Mouse (Mus musculus) urinary bladder, postnatal 14 days (tissue): ENCODE data around the gene Tnfrsf14.

Experiments
- DNase-seq: peaks from one replicate; pipeline ENCODE4 v3.0.0; 2021; ENCODE audit warnings: low spot score

Tnfrsf14 gene

DNA sequence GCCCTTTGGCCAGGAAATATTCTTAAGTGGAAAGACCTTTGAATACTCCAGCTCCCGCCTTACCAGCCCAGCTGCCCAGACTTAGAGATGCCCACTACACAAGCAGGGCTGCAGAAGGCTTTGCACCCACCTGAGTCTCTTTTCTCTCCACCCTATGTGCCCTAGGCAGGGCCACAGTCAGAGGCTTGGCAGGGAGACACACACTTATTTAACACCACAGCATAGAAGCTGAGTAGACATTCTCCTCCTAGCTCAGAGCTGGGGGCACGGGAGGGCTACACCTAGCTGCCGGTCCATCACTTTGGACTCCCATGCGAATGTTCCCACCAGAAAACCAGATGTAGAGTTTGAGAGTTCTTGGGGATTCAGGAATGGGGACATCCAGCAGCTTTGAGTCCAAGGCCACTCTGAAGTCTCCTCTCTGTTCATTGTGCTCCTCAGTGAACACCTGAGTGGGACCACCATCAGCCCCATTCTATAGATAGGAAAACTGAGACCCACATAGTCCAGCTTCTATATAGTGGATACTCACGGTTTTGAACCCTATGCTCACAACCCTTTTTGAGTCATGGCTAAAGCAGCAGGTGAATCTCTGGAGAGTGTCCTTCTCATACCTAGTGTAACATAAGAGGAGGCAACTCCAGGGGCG, 20.7 kb upstream of the Tnfrsf14 start:
- DNase-seq: no peak

DNA sequence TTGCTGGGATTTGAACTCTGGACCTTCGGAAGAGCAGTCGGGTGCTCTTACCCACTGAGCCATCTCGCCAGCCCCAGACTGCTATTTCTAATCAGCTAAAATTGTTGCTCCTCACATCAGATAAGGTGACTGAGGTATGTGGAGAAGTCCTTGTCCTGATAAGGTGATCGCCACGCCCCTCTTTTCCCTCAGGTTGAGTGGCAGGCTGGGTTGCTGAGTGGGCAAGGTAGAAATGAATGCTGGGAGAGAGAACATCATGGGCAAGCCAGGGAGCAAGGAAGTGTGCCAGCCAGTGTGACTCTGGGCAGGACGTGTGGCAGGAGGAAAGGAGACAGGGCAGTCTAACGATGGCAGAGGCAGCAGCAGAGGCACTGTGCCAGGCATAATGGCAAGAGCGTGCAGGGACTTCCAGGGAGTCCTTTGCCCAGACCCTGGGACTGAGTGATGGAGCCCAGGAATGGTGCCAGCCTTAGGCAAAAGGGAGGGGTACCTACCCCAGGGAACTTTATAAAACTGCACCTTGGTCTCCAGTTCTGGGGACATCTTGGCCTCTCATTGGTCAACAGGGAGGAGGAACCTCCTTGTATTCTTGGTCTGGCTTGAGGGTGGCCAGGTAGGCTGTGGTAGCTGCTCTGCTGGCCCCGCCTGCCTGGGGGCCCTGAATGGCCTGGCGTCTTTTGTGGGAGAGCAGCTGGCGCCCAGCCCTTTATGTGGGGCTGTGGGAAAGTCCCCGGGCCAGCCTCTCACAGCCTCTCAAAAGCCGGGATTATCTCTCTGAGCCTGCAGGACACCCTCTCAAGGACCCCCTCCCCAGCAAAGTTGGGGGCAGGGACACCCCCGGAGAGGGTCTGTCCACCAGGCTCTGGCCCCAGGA, 19.9 kb upstream of the Tnfrsf14 start:
- DNase-seq: peak; percentile 53

DNA sequence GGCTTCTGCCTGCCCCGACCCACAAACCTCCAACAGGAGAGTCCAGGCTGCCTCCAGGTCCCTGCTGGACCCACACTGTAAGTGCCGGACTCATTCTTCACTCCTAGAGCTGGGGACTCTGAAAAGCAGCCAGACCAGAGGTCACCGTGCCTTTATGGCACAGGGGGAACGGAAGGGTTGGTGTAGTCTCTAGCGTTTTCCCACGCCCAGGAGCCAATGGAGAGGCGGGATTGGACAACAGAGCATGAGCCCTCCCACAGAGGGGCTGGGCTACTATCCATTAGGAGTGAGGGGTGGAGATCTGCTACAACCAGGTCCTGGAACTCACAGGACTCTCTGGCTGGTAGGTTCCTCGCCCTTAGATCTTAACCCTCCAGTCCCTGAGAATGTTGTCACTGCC, 18.0 kb upstream of the Tnfrsf14 start:
- peak; percentile 76 for DNase-seq

DNA sequence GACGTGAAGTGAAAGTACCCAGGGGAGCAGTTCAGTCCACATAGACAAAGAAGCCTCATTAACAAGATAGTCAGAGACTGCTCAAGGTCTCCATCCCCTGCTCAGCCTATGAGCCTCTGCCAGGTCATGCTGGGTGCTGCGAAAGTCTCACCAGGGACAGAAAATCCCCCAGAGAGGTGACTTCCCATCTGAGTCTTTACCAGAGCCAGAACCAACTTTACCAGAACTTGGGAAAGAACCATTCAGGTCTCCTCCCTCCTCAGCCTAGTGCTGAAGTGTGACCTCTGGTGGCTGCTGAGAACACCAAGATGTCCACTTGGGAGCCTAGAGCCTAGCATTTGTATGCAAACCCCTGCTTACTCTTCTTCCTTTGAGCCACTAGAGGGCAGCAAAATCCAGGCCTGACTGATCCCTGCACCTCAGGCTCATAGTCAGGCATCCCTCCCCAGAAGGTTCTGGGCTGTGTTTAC, 15.8 kb upstream of the Tnfrsf14 start:
- DNase-seq: peak; percentile 80

DNA sequence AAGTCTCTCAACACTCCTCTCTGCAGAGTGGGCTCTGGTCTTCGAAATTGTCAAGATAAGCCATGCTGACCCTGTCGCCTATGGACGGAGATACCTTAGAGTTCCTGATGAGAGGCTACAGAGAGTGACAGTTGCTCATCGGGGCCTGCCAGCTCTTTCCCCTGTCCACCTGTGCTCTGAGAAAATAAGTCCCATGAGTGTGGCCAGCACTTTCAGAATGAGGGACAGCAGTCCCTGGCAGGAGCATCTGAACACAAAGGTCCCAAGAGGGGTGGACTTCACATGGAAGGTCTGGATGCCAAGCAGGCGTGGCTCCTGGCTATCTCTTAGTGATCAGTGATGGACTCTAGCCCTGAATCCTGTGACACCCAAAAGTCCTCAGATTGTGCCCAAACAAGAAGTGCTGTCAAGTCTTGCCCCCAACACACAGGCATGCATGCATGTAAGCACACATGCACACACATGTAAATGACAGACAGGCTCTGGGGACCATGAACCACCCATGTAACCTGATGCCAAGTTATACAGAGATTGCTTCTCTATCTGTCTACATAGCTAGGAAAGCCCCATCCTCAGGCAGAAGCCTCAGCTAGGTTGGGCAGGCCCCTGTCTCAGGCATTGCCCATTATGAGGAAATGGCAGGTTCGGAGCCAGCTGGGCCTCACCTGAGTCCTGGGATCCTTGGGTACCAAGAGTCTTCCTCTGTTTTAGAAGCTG, 15.1 kb upstream of the Tnfrsf14 start:
- DNase-seq: no peak

DNA sequence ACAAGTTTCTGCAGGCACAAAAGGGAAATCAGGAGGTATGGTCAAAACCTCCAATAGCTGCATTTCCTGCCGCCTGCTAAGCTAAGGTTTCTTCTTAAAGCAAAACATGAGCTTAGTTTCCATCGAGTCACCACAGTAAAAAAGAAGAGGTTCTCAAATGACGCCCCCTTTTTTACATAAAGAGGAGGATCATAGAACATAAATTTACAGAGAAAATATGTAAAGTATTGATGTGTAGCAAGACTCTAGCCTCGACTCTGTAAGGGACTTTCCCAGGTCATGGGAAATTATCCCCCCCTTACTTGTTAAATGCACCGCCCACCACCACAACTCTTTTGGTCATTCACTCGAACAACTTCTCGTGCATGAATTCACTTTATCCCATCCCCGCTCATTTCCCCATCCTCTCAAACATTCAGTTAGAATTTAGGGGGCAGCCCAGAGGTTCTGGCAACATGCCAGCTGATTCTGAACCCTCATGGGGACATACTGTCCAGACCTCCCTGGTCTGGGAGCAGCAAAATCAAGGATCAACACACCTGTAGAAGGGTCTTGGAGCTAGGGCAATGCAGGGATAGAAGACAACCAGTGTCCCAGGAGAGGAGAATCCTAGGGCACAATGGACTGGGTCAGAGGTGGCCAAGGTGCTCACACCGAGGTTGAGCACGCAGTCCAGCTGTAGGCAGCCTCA, 14.4 kb upstream of the Tnfrsf14 start:
- no peak for DNase-seq

DNA sequence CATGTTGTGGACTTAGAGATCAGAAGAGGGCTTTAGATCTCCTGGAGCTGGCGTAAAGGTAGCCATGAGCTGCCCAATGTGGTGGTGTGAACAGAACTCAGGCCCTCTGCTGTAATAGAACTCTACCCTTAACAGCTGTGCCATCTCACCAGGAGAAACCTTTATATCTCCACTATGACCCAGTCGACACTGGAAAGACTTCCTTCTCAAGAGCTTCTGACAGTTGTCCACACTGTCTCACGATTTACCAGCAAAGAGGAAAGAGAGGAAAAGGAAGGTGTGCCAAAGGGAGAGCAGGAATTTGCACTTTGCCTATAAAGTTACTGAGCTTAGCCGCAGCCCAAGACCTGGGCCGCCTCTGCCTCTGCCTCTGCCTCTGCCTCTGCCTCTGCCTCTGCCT, 13.5 kb upstream of the Tnfrsf14 start:
- no peak for DNase-seq

DNA sequence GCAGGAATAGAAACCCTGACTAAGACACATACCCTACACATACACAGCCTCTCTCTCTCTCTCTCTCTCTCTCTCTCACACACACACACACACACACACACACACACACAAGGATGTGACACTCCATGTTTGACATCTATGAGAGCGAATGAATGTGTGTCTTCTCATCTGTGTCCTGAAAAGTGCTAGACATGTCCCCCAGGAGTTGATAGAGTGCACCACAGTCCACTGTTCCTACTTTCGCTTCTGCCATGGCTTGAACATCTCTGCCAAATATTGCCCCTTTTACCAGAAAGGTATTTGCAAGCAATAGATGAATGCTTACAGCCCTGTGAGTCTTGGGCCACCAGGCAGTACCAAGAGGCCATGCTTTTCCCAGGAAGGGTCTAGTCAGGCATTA, 11.8 kb upstream of the Tnfrsf14 start:
- DNase-seq: no peak

DNA sequence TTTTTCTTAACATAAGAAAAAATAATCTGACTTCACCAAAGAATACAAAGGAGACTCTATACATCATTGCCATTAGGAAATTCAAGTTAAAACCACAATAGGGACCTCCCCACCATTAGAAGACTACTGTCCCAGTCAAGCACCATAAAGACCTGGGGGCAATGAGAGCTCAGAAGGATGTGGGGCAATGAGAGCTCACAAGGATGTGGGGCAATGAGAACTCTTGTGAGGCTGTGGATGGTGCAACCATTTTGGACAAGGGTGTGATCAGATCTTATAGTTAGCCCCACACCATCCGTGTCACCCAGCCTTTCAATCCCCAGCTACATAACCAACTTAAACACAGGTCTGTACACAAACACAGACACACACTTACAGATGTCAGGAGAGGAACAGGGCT, 9.4 kb upstream of the Tnfrsf14 start:
- no peak for DNase-seq

DNA sequence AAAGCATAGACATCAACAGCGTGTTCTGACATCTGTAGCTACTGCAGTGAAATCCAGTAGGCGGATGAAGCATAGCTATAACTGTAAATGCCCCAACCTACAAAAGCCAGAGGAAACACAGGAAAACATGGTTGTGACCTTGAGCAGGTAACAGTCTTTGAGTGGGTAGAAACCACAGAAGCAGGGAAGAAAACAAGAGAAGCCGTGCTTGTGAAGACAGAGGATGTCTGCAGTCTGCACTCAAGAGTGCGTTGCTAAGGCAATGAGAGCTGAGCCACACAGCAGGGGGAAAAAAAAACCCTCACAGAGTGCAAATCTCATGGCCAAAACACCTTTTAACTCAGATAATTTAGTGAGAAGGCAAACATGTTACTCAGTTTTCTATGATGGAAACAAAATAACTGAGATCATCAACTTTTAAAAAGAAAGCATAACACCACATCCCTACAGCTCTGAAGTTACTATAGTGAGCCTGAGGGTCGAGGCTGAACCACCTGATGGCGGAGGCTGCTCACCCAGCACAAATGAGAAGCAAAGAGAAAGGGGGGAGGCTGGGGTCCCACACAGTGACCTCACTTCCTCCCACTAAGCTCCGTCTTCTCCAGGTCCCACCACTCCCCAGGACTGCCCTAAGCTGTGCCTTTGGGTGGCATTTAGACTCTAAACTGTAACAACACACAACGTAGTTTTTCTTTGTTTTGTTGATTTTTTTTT, 8.3 kb upstream of the Tnfrsf14 start:
- DNase-seq: no peak

DNA sequence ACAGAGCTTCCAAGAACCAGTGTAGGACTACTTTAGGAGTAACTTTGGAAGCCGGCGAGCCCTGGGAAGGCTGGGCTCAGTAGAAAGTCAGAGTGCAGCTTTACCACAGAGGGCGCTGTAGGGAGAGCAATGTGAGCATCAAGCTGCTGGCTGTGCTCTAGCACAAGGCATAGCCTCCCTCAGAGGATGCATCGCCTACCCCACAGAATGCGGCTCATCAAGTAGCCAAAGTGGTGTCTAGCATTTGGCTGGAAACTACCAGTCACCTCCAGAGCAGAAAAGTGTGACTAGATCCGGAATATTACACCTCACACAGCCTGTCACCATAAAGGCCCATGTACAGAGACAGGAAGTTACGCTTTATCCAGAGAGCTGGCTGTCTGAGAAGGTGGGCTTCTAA, 7.4 kb upstream of the Tnfrsf14 start:
- no peak for DNase-seq

DNA sequence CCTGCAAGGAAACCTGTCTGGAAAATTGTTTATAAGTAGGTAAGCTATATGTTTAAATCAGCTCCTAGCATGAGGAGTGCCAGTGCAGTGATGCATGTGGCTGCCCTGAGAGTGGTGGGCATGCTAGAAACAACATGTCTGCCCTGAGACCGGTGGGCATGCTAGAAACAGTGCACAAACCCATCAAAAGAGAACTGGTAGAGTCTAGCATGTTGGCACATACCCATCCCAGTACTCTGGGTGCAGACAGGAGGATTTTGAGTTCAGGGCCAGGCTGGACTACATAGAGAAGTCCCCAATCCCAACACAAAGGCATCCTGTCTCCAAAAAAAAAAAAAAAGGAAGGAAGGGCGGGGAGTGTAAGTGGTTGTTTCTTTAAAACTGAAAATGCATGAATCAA, 6.4 kb upstream of the Tnfrsf14 start:
- no peak for DNase-seq

DNA sequence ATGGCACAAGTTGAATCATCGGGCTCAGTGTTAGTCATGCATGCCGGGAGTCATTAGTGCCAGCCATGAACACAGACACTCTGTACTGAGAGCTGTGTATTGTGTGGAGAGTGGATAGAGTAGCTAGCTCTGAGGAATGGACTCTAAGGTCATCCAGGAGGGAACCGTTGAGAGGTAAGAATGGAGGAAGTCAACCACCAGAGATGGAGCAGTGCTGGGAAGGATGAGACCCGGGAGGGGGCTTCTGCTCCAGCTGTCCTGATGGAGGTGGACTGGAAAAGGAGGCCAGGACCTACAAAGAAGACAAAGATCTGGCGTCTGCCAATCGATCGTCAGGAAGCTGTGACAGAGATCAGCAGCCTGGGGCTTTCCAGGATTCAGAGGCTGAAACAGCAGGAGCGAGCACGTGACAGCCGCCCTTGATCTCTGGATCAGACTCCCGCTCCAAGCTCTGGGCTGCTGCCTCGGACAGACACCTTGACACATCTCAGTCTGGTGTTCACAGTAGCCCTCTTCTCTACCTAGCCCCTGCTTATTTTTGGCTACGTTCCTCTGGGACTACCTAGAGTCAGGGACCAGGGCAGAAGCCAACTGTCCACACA, 5.0 kb upstream of the Tnfrsf14 start:
- no peak for DNase-seq

DNA sequence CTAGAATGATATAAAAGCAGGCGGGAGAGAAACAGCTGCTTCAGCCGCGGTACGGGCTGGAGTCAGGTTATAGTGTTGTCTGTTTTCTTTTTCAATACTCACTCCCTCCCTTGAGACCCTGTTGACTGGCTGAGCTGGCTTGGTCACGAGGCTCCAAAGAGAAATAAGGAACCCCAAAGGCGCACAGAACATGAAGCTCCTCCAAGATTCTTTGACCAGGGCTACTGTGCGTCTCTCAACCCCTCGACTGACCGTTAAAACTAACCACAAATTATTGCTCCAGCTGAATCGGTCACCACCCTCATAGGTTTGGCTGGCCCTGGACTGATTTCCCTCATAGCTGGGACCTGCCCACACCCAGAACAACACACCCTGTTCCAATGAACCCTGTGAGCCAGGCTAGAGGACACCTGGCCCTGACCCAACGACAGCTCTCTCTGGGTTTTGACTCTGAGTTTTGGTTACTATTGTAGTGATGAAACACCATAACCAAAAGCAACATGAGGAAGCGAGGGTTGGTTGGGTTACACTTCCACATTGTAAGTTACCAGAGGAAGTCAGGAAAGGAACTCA, 811 bp upstream of the Tnfrsf14 start:
- DNase-seq: no peak

DNA sequence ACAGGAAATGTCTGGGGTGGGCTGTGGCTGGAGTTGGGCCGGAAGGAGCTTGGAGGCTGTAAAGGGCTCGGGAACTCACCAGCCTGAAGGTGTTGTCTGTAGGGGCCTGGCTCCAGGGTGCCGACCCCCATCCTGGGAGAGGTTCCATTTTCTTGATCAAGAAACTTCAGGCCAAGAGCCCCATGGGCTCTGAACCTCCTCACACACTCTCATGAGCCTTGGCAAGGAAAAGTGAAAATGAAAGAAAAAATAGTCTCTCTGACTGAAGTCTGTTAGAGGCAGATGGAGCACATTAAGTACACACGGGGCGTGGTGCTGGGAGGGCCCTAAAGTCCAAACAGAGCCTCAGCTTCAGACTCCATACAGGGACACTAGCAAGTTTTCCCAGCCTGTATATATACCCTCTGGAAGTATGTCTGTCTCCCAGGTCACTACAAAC, 445 bp downstream of the Tnfrsf14 start:
- DNase-seq: peak; percentile 55

DNA sequence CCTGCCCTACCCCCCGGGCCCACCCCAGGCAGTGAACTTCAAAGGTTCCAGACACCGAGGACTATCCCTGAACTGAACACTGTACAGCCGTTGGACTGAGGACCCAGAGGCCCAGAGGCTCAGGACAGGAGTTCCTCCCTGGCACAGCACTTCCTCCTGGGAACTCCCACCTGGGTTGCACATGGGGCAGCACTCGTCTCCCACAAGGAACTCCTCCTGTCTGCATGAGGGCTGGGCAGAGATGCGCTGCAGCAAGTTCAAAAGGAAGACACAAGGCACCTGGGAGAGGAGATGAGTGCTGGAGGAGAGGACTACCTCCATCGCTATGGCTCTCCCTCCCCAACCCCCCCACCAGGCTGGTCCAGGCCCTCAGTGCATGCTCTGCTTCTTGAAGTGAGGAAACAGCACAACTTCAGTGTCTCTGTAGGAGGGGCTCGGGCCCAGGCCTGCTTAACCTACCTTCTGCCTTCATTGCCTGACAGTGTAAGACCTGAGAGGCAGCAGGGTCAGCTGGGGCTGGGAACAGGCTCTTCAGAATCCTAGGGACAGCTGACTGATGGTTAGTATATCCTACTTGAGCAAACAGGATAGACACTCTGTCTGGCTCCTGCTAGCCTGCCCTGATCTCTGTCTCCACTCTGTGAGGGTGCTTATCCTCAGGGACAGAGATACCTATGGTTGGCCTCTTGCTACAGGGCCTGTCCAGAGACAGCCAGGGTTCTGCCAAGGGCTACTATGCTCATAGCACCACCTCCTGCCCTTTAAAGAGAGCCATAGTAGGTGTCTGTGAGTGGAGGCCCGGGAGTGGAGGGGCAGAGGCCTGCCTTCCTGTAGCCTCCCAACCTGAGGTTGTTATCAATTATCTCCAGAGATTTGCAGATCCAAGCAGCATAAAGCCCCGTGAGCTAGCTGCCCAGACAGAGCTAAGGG, 1.1 kb downstream of the Tnfrsf14 start:
- DNase-seq: no peak

DNA sequence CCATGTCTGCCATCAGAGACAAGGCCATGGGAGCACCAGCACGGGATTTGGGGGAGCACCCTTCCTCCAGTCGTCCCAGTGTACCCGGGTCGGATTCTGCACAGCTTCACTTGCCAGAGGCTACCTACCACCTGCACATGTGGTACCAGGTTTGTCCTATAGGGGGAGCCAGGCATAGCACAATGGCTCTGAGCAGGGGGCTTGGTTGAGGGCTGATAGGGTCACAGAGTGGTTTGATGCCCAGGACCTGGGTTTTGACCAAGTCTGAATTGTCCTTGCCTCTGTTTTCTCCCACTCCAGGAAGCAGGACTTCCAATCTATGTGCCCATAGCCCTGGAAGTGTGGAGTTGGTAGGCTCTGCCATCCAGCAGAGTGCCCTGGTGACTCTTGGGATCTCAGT, 3.0 kb downstream of the Tnfrsf14 start:
- DNase-seq: no peak

DNA sequence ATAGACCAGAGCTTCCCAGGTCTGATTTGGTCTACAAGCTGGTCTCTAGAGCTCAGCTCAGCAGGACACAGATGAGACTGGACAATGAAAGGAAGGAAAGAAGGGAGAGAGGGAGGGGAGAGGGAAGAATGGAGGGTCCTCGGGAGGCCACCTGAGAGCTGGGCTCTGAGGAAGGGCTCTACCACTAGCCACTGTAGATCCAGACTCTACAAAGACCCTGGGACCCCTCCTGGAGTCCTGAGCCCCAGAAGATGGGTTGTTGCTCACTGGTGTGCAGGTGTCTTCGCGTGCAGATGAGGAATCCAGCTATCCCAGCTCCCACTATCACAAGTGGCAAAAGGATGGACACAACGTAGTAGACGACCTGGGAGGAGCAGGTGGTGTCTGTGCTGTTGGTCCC, 5.4 kb downstream of the Tnfrsf14 start:
- DNase-seq: no peak

DNA sequence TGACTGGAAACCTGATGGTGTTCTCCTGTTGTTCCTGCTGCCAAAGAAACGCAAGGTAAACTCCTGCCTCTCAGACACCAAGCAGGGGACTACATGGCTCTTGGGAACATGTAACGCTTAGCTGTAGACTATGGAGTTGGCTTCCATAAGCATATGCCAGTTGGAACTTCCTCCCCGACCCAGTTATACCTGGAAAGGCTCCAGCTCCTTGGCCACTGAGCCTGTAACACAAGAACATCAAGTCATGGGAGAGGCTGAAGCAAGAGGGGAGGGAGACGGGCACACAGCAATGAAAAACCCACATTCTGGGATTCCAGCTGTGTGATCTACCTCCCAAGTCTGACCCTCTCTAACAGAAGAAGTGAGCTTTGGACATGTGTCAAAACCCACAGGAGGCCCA, 6.1 kb downstream of the Tnfrsf14 start:
- DNase-seq: no peak

DNA sequence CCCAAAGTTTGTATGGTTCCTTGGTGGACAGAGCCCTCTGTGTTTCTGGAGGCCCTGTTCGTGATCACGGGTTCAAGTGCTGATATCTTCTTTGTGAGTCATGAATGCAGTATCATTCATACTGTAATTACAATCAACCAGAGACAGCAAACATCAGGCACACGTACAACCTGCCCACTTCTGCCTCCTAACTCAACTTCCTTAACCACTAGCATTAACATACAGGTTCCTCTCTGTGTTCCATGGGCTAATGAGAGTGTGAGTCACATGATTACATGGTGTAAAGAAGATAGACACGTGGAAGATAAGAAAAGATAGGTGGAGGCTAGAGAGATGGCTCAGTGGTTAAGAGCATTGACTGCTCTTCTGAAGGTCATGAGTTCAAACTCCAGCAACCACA, 11.7 kb downstream of the Tnfrsf14 start:
- DNase-seq: no peak
